10 mouse cellular contexts compared by ENCODE assay signal in the genomic region with DNA sequence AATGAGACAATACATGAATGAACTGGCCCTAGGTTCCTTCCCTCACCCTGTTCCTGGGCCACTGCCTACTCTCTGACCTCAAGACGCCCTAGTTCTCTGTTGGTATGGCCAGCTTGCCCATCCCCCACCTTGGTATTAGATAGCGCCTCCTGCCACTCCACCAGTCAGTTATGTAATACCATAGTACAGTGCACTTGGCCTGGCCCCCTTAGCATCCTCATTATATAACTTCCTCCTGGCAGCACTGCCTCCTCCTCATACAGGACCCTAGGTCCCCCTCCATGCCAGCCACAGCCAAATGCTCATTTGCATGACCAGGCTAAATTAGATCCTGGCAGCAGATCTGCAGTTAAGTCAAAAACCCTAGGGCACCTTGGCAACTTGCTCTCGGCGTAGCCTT. TPM values are rescaled to one million over a fixed set of nuclear protein-coding genes. Genes with fewer than 3 reads are reported as not detected.
DNase-seq lines count a peak whose midpoint lies in the region; ATAC-seq and TF ChIP-seq lines count a peak whose summit lies in the region.
"Had no signal": no experiment of that assay in that cellular context is flagged by ENCODE, and none has a peak within 500 bp of the region (broad histone marks: within the 10 kb centered on the region; RNA-seq: fewer than 3 reads in every experiment).

No protein-coding gene starts in this region.

- no peak for TF ChIP-seq CTCF in testis, adult 2 months (IDR thresholded peaks at IDR 0.05; ENCODE audit: control insufficient read depth, insufficient read depth, insufficient replicate concordance, low read depth, low read length)
- TF ChIP-seq CTCF in intestine, postnatal 0 days (IDR thresholded peaks at IDR 0.05; ENCODE audit: low read depth), result no peak

- H3K27ac ChIP-seq in hindbrain, embryonic 15.5 days (replicated peaks), result no peak overlapping the region
- no peak overlapping the region for H3K27ac ChIP-seq in hindbrain, embryonic 12.5 days
- H3K27ac ChIP-seq in testis, adult 2 months (ENCODE audit: control insufficient read depth, insufficient read depth, low read depth, low read length), result no peak overlapping the region
- no peak overlapping the region for H3K27ac ChIP-seq in intestine, postnatal 0 days (ENCODE audit: low read depth, low read length)

- DNase-seq in testis, postnatal 14 days (ENCODE audit: low spot score), result no peak
- DNase-seq in retina, embryonic 14.5 days (ENCODE audit: low spot score), result peak; percentile 25
- DNase-seq in thymus, postnatal 14 days, result no peak

- no peaks in the 10 kb centered on the region for H3K9me3 ChIP-seq in hindbrain, embryonic 15.5 days
- H3K9me3 ChIP-seq in hindbrain, embryonic 12.5 days (replicated peaks), result no peaks in the 10 kb centered on the region
- H3K9me3 ChIP-seq in intestine, postnatal 0 days (ENCODE audit: control insufficient read depth), result no peaks in the 10 kb centered on the region

- H3K4me2 ChIP-seq in hindbrain, embryonic 15.5 days, result no peak overlapping the region
- H3K4me2 ChIP-seq in hindbrain, embryonic 12.5 days (replicated peaks), result no peak overlapping the region
- no peak overlapping the region for H3K4me2 ChIP-seq in intestine, postnatal 0 days (replicated peaks; ENCODE audit: low read depth)

- 0 out of 2 replicates have a peak, but pooled peaks cover 5% of the 10 kb centered on the region for H3K36me3 ChIP-seq in hindbrain, embryonic 15.5 days
- peaks cover 23% of the 10 kb centered on the region for H3K36me3 ChIP-seq in hindbrain, embryonic 12.5 days
- H3K36me3 ChIP-seq in testis, adult 2 months (ENCODE audit: control insufficient read depth, insufficient read depth, low read length), result no peaks in the 10 kb centered on the region
- H3K36me3 ChIP-seq in intestine, postnatal 0 days (ENCODE audit: control insufficient read depth, insufficient read depth), result peaks cover 26% of the 10 kb centered on the region; the same call in 1 of the 2 replicates

- no peak overlapping the region for H3K9ac ChIP-seq in hindbrain, embryonic 15.5 days
- no peak overlapping the region for H3K9ac ChIP-seq in hindbrain, embryonic 12.5 days
- no peak overlapping the region for H3K9ac ChIP-seq in intestine, postnatal 0 days (ENCODE audit: low read depth, low read length)

- no peak overlapping the region for H3K4me3 ChIP-seq in hindbrain, embryonic 15.5 days
- H3K4me3 ChIP-seq in hindbrain, embryonic 12.5 days, result no peak overlapping the region
- H3K4me3 ChIP-seq in testis, adult 2 months (ENCODE audit: control insufficient read depth, low read depth, low read length), result peak overlapping the region; percentile 64
- no peak overlapping the region for H3K4me3 ChIP-seq in intestine, postnatal 0 days (ENCODE audit: low read depth, low read length)
- H3K4me3 ChIP-seq: erythroblast, embryonic 14.5 days had no signal

- WGBS in hindbrain, embryonic 15.5 days, result 69% methylated on average over 4 of the region's 4 CpGs
- 89% methylated on average over 4 of the region's 4 CpGs for WGBS in hindbrain, embryonic 12.5 days
- 90% methylated on average over 4 of the region's 4 CpGs for WGBS in intestine, postnatal 0 days

- ATAC-seq in hindbrain, embryonic 15.5 days (ENCODE audit: low FRiP score, low read depth), result 0 out of 2 replicates have a peak, but pooled peaks have one; percentile 74
- ATAC-seq in hindbrain, embryonic 12.5 days (ENCODE audit: low FRiP score), result no peak
- ATAC-seq in granulocyte monocyte progenitor cell, adult 5-6 weeks (replicated peaks; ENCODE audit: poor library complexity, severe bottlenecking), result peak; percentile 92
- no peak for ATAC-seq in intestine, postnatal 0 days

- peaks cover 16% of the 10 kb centered on the region; the same call in 1 of the 2 replicates for H3K4me1 ChIP-seq in hindbrain, embryonic 15.5 days (replicated peaks)
- peaks cover 17% of the 10 kb centered on the region for H3K4me1 ChIP-seq in hindbrain, embryonic 12.5 days
- no peaks in the 10 kb centered on the region; the same call in none of the 2 replicates for H3K4me1 ChIP-seq in testis, adult 2 months (ENCODE audit: control insufficient read depth, insufficient read depth, low read length)
- H3K4me1 ChIP-seq in intestine, postnatal 0 days (replicated peaks; ENCODE audit: control insufficient read depth, insufficient read depth, low read length), result peaks cover 8% of the 10 kb centered on the region

- no peak for TF ChIP-seq POLR2A in testis, adult 2 months (IDR thresholded peaks at IDR 0.05; ENCODE audit: control insufficient read depth, low read depth, low read length)

- H3K27me3 ChIP-seq in hindbrain, embryonic 15.5 days, result no peaks in the 10 kb centered on the region
- no peaks in the 10 kb centered on the region for H3K27me3 ChIP-seq in hindbrain, embryonic 12.5 days
- no peaks in the 10 kb centered on the region for H3K27me3 ChIP-seq in testis, adult 2 months (ENCODE audit: control insufficient read depth, insufficient read depth, low read length)
- H3K27me3 ChIP-seq in intestine, postnatal 0 days (replicated peaks; ENCODE audit: control insufficient read depth, insufficient read depth, low read length), result no peaks in the 10 kb centered on the region

RNA-seq across cellular contexts. Expression of a gene that starts 18.8 kb away (rescaled TPM):
- 6.8 and 8.0 TPM in 2 replicates for polyA plus RNA-seq in hindbrain, embryonic 15.5 days (2015; fragmentation: Nextera tagmentation; extraction: Ambion mirVana)
- 12.4 and 14.1 TPM in 2 replicates for polyA plus RNA-seq in hindbrain, embryonic 12.5 days (2016; fragmentation: Nextera tagmentation; extraction: Ambion mirVana)
- polyA plus RNA-seq in testis, adult 2 months (2012; rRNA removed), result 67.0 and 72.5 TPM in 2 replicates
- total RNA-seq in granulocyte monocyte progenitor cell, adult 5-6 weeks (2014; fragmentation: Nextera tagmentation), result 15.4 and 20.2 TPM in 2 replicates
- 7.1 and 12.6 TPM in 2 replicates for total RNA-seq in granulocyte monocyte progenitor cell, adult 5-6 weeks (2017)
- 6.6 and 6.7 TPM in 2 replicates for polyA plus RNA-seq in intestine, postnatal 0 days (2015; fragmentation: Nextera tagmentation; extraction: Ambion mirVana)

RNA-seq across cellular contexts. Expression of a gene that starts 25.9 kb away (rescaled TPM):
- polyA plus RNA-seq in hindbrain, embryonic 15.5 days (2015; fragmentation: Nextera tagmentation; extraction: Ambion mirVana), result 3.6 and 4.5 TPM in 2 replicates
- 13.9 and 16.5 TPM in 2 replicates for polyA plus RNA-seq in hindbrain, embryonic 12.5 days (2016; fragmentation: Nextera tagmentation; extraction: Ambion mirVana)
- 0.40 and 0.79 TPM in 2 replicates for polyA plus RNA-seq in testis, adult 2 months (2012; rRNA removed)
- 5.3 and 5.4 TPM in 2 replicates for total RNA-seq in granulocyte monocyte progenitor cell, adult 5-6 weeks (2014; fragmentation: Nextera tagmentation)
- total RNA-seq in granulocyte monocyte progenitor cell, adult 5-6 weeks (2017), result 8.7 and 13.2 TPM in 2 replicates
- 1.2 and 1.8 TPM in 2 replicates for polyA plus RNA-seq in intestine, postnatal 0 days (2015; fragmentation: Nextera tagmentation; extraction: Ambion mirVana)

RNA-seq across cellular contexts. Expression of a gene that starts 41.0 kb away (rescaled TPM):
- polyA plus RNA-seq in hindbrain, embryonic 15.5 days (2015; fragmentation: Nextera tagmentation; extraction: Ambion mirVana), result 1.1 and 1.3 TPM in 2 replicates
- polyA plus RNA-seq in hindbrain, embryonic 12.5 days (2016; fragmentation: Nextera tagmentation; extraction: Ambion mirVana), result 0.22 TPM in 1 of 2 replicates, not detected in the other
- not detected in 2 replicates for polyA plus RNA-seq in testis, adult 2 months (2012; rRNA removed)
- not detected in 2 replicates for total RNA-seq in granulocyte monocyte progenitor cell, adult 5-6 weeks (2014; fragmentation: Nextera tagmentation)
- not detected in 2 replicates for total RNA-seq in granulocyte monocyte progenitor cell, adult 5-6 weeks (2017)
- not detected in 2 replicates for polyA plus RNA-seq in intestine, postnatal 0 days (2015; fragmentation: Nextera tagmentation; extraction: Ambion mirVana)
- polyA plus RNA-seq: erythroblast, embryonic 14.5 days; limb, embryonic 11.5 days had no signal

Comparison
In these comparisons a context has a peak if more than half of its experiments do, and no peak if none do; other contexts are left out.
1. ATAC-seq: peak in hindbrain, embryonic 15.5 days (single experiment) and granulocyte monocyte progenitor cell, adult 5-6 weeks (single experiment); none in hindbrain, embryonic 12.5 days (single experiment) and intestine, postnatal 0 days (single experiment).